Mouse (Mus musculus) testis, postnatal 14 days (tissue): ENCODE measurements around the gene Hs3st2.

ENCODE experiments used
- DNase-seq: peaks from one replicate; pipeline ENCODE4 v3.0.0; 2021; ENCODE audit warnings: low spot score

The Hs3st2 gene

DNA sequence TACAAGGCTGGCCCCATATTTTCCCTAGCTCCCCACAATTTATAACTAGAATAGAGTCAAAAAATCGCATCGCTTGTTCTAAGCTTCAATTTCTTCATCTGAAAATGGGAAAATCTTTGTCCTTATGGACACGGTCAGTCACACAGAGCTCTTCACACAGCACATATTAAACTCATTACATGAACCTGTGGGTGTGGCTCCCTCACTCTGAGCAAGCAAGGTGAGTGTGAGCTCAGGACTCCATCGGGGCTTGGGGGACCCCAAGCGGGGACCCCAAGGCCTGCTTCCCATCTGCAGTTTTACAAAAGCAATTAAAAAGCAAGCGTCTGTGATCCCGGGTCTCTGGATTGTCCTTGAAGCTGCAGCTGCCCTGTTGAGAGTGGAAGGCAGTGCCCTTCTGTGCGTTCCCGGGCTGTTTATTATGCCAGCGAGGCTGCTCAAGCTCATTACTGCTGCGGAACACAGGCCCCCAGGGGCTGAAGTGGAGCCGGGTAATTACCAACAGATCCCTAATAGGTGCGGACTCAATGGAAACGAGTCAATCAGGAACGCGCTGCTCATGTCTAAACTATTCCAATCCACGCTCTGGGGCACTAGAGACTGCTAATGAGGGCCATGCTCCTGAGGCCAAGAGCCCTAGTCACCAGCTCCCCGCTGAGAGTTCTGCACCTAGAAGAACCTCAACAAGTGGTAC lies 157.8 kb downstream of the Hs3st2 start:
- DNase-seq, result no peak
